Mouse (Mus musculus): ENCODE results near the gene Acox3.

DNA sequence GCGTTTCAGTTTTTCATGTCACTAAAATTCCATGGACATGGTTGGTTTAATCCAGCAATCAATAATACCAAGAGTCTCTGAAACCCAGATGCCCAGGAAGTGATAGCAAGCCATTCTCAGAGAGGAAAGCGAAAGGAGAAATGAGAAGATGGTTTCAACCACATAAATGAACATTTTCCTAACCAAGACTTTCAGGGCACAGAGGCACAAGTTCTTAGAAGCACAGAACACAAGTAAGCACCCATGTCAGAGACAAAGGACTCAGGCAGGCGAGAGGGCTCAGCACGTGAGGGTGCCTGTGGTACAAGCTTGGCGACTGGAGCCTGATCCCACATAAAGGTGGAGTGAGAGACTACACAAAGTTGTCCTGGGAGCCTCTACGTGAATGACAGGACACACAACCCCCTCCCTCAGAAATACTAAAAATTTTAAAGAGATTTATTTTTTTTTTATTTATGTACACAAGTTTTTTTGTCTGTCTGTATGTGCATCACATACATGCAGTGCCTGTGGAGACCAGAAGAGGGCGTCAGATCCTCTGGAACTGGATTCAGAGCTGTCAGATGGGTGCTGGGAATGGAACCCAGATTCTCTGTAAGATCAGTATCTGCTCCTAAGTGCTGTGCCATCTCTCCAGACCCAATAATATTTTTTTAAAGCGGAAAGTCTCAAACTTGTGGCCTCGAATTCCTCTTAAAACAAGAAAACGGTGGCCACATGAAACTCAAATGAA is 73.1 kb downstream of the Acox3 start:
- no peak for TF ChIP-seq CTCF (IDR thresholded peaks at IDR 0.05; ENCODE audit: borderline replicate concordance, extremely low read depth, insufficient read depth, insufficient read length)
- TF ChIP-seq POLR2A (IDR thresholded peaks at IDR 0.05; ENCODE audit: borderline replicate concordance, extremely low read depth, insufficient read depth, insufficient read length, poor library complexity, severe bottlenecking): no peak

All from brain, embryonic 14.5 days (tissue).